Mouse (Mus musculus) G1E-ER4 (cell line): Measurements from ENCODE around the gene Slc6a2. TPM values are rescaled to one million over a fixed set of nuclear protein-coding genes. Genes with fewer than 3 reads are reported as not detected.

Source experiments
- GATA1 ChIP-seq: IDR thresholded peaks from one replicate; pipeline ENCODE4 v1.8.0; 2012; ENCODE audit warnings: low read length, inconsistent platforms
- polyA plus RNA-seq: library from polyadenylated mRNA; stranded (reverse); fragments of >175 nt; gene quantifications from 2 replicates; pipeline ENCODE4 v1.2.3, GENCODE M21; 2012

Gene Slc6a2
- not detected in 2 replicates for polyA plus RNA-seq

DNA sequence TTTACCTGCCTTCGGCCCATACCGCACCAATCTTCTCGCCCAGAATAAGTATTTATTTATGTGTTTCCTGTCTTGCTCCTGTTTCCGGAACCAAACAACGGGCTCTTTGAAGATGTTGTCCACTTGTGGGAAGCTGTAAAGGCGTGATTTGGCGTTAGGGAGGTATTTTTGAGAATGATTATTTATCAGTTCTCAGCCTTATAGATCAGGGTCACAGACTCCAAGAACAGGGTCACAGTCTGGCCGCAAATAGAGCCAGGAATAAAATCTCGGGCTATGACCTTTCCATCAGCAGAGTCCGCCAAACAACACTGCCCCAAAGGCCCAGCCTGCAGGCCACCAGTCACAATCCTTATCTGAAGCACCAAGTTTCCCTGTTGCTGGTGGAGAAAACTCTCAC is at the start of gene Slc6a2:
Slc6a2 (plus strand) TSS at position 301 of the 400 bp plus-strand sequence.
- TF ChIP-seq GATA1, result no peak

DNA sequence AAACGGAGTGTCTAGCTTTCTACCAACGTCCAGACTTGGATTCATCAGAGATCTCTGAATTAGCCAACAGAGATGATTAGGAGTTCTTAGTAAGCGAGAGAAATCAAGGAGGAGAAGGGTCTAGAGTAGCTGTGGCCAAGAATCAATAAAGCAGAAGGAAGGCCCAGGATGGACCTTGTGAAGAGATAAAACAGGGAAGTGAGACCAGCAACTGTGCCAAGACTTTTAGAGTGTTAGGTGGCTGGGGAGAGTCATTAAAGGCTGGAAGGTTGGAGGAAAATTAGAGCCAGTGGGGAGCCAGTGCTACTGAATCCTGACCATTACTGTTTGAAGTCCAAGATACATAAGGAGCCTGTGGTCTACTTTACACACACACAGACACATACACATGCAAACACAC is 48.4 kb upstream of the Slc6a2 start:
- TF ChIP-seq GATA1, result no peak

- no peak for TF ChIP-seq GATA1
Observed at GRCm38 (mm10) chr8:92913396-92913795, 46.5 kb upstream of the Slc6a2 start.

GRCm38 (mm10) chr8:92916082-92916481 is 43.8 kb upstream of the Slc6a2 start:
- no peak for TF ChIP-seq GATA1

DNA sequence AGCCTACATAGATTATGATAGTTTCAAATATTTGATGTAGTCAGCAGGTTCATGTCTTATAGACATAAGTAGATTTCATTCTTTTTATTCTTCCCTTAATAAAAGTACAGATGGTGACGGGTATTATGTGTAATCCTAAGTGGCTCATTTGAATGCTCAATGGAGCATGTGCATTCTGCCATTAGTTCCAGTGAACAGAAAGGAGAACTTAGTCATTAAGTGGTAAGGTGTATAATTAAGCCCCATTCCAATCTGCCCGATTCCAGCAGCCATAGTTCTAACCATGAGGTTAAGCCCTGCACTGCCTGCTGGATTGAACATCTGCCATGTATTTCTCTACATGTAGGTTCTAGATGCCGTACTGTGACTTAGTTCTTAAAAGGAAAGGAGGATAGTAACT is 38.1 kb upstream of the Slc6a2 start:
- no peak for TF ChIP-seq GATA1

- TF ChIP-seq GATA1, result no peak
Observed at GRCm38 (mm10) chr8:92928986-92929385, 30.9 kb upstream of the Slc6a2 start.

DNA sequence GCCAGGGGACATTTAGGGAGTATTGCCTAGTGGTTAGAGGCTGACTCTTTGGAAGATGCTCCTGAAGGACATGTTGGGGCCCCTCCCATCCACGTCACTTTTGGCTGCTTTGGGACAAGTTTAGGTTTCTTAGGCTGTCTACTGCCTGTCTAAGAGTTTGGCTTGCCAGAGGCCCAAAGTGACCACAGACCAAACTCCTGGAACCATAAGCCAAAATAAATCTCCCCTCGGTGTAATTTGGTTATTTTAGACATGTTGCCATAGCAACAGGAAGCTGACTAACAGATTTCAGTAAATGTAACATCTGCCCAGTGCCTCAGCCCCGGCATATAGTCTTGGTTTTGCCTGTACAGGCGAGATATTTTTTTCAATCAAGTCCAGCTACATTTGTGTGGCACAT is 21.8 kb upstream of the Slc6a2 start:
- no peak for TF ChIP-seq GATA1

DNA sequence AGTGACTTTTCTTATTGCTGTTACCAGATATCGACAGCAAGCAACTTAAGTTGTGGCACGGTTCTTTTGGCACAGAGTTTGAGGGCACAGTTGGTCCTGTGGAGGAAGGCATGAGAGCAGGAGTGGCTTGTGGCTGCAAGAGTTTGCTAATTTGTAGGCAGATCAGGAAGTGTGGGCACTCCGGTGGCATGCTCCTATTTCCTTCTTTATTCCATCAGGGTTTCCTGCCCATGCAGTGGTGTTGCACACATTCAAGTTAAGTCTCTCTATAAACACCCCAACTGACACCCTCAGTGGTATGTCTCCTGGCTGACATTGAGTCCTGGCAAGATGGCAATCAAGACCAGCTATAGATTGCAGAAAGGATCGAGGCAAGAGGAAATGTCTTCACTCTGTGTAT is 10.8 kb upstream of the Slc6a2 start:
- TF ChIP-seq GATA1, result no peak

GRCm38 (mm10) chr8:92950639-92951371 is 9.1 kb upstream of the Slc6a2 start:
- TF ChIP-seq GATA1, result no peak

- no peak for TF ChIP-seq GATA1
Observed at GRCm38 (mm10) chr8:92954044-92954443, 5.8 kb upstream of the Slc6a2 start.

DNA sequence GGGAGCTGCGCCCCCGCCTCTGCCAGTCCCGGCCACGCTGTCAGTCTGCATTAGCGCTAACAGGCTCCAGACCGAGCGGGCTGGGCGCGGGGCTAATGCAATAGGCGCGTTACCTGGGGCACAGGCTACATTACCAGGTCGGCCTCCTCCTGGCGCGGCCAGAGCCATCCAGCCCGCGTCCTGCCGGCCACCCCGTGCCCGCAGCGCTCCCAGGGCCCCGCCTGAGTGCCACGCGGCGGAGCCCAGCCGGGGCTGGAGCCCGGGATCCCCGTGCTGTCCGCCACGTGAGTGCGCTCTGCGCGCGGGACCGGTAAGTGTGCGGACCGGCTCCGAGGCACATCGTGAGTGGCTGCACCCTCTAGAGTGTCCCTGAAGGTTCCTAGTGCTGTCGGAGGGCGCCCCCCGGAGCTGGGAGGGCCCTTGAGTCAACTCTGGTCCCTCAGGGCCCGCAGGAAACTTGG is 602 bp downstream of the Slc6a2 start:
- TF ChIP-seq GATA1, result no peak

- TF ChIP-seq GATA1, result no peak
Observed at GRCm38 (mm10) chr8:92961088-92961487, 1.2 kb downstream of the Slc6a2 start.

DNA sequence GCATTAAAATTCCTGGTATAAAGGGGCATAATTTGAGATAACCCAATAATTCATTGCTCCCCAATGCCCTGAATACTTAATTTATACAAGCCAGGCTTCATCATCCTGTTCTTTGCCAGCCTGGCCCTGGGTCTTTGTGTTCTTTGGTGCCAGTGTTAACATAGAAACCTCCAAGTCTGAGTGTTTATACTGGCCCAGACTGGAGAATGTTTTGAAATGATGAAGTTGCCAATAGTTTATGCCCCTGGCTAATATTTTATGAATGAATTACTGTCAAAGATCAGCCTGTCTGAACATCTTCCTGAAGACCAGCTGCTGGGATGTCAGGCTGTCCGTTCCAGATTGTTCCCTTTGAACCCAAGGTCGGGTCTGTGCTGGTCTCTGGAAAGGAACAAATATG is 4.7 kb downstream of the Slc6a2 start:
- TF ChIP-seq GATA1, result no peak

DNA sequence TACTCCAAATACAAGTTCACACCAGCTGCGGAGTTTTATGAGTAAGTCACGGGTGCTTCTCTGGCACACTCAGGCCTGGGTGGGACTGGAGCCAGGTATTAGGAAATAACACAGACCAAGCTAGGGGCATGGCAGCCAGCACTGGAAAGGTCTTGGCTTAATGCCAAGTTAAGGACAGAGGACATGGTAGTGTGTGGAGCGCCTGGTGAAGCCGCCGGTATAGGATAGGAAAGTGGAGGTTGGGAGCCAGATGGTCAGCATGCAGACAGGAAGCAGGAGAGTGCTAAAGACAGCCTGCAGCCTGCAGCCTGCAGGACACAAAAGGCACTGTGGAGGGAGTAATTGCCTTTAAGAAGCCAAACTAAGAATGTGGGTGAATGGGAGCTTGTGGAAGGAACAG is 13.1 kb downstream of the Slc6a2 start:
- TF ChIP-seq GATA1, result no peak

GRCm38 (mm10) chr8:92976656-92977055 is 16.8 kb downstream of the Slc6a2 start:
- TF ChIP-seq GATA1, result no peak

- TF ChIP-seq GATA1, result no peak
Observed at GRCm38 (mm10) chr8:92982491-92982890, 22.6 kb downstream of the Slc6a2 start.

GRCm38 (mm10) chr8:92984376-92984775 is 24.5 kb downstream of the Slc6a2 start:
- TF ChIP-seq GATA1, result no peak
